ENCODE assay signal across 8 mouse cellular contexts in genomic region chr10:95565156-95565854, GRCm38 (mm10). TPM values are rescaled to one million over a fixed set of nuclear protein-coding genes. Genes with fewer than 3 reads are reported as not detected.
DNase-seq lines count a peak whose midpoint lies in the region; ATAC-seq lines count a peak whose summit lies in the region.

No protein-coding gene starts in this region.

- H3K27ac ChIP-seq in heart, embryonic 12.5 days (ENCODE audit: poor library complexity, severe bottlenecking) = peak overlapping the region; percentile 26; the same call in 1 of the 2 replicates
- H3K27ac ChIP-seq in liver, embryonic 15.5 days (replicated peaks) = peak overlapping the region; percentile 91

- 26% methylated on average over 14 of the region's 14 CpGs for WGBS in heart, embryonic 12.5 days
- WGBS in liver, embryonic 15.5 days (ENCODE audit: insufficient replicate concordance) = 20% methylated on average over 14 of the region's 14 CpGs

- no peaks in the 10 kb centered on the region for H3K9me3 ChIP-seq in heart, embryonic 12.5 days (replicated peaks)
- no peaks in the 10 kb centered on the region for H3K9me3 ChIP-seq in liver, embryonic 15.5 days (replicated peaks)

- H3K4me2 ChIP-seq in heart, embryonic 12.5 days = peak overlapping the region; percentile 37
- H3K4me2 ChIP-seq in liver, embryonic 15.5 days = peak overlapping the region; percentile 79

- H3K27me3 ChIP-seq in heart, embryonic 12.5 days (replicated peaks) = no peaks in the 10 kb centered on the region
- H3K27me3 ChIP-seq in liver, embryonic 15.5 days = no peaks in the 10 kb centered on the region

- ATAC-seq in heart, embryonic 12.5 days (ENCODE audit: insufficient number of reproducible peaks, low FRiP score) = no peak
- no peak for ATAC-seq in liver, embryonic 15.5 days (ENCODE audit: insufficient read depth)

- no peaks in the 10 kb centered on the region for H3K36me3 ChIP-seq in heart, embryonic 12.5 days
- peaks cover 13% of the 10 kb centered on the region for H3K36me3 ChIP-seq in liver, embryonic 15.5 days (replicated peaks)

- H3K4me3 ChIP-seq in heart, embryonic 12.5 days = no peak overlapping the region; the same call in 1 of the 2 replicates
- peak overlapping the region; percentile 20 for H3K4me3 ChIP-seq in liver, embryonic 15.5 days (replicated peaks)

- peaks cover 27% of the 10 kb centered on the region for H3K4me1 ChIP-seq in heart, embryonic 12.5 days (replicated peaks)
- peaks cover 63% of the 10 kb centered on the region for H3K4me1 ChIP-seq in liver, embryonic 15.5 days (replicated peaks)

- DNase-seq in heart, adult 18-20 months = no peak
- DNase-seq in 416B (ENCODE audit: low read depth) = peak; percentile 87
- DNase-seq in embryo, embryonic 11 days = peak; percentile 80
- no peak for DNase-seq in layer of hippocampus, adult 11-12 months (ENCODE audit: low spot score)
- no peak for DNase-seq in right cerebral cortex, postnatal 25 days
- no peak for DNase-seq in urinary bladder, adult 18-20 months (ENCODE audit: low spot score in 2 of 2)

- H3K9ac ChIP-seq in heart, embryonic 12.5 days = peak overlapping the region; percentile 29
- peak overlapping the region; percentile 50 for H3K9ac ChIP-seq in liver, embryonic 15.5 days

RNA-seq across cellular contexts. Expression of gene Nudt4, which starts 1.4 kb away (rescaled TPM):
- polyA plus RNA-seq in heart, embryonic 12.5 days (2016; fragmentation: Nextera tagmentation; extraction: Ambion mirVana) = 152 and 155 TPM in 2 replicates
- 100 to 1,000 TPM; 308 to 356 TPM for total RNA-seq in heart, adult 18-20 months (2021)
- 85.3 and 87.5 TPM in 2 replicates for polyA plus RNA-seq in liver, embryonic 15.5 days (2015; fragmentation: Nextera tagmentation; extraction: Ambion mirVana)

RNA-seq across cellular contexts. Expression of gene Ube2n, which starts 50.4 kb away (rescaled TPM):
- 266 and 274 TPM in 2 replicates for polyA plus RNA-seq in heart, embryonic 12.5 days (2016; fragmentation: Nextera tagmentation; extraction: Ambion mirVana)
- total RNA-seq in heart, adult 18-20 months (2021) = 10 to 100 TPM; 86.6 to 91.4 TPM
- 124 and 132 TPM in 2 replicates for polyA plus RNA-seq in liver, embryonic 15.5 days (2015; fragmentation: Nextera tagmentation; extraction: Ambion mirVana)

Comparison
In these comparisons a context has a peak if more than half of its experiments do, and no peak if none do; other contexts are left out.
1. DNase-seq: peak in 416B (single experiment) and embryo, embryonic 11 days (single experiment); none in heart, adult 18-20 months (0 of 2), layer of hippocampus, adult 11-12 months (single experiment), right cerebral cortex, postnatal 25 days (single experiment) and urinary bladder, adult 18-20 months (0 of 2).